Mouse (Mus musculus) adrenal gland, adult 2 months (tissue): ENCODE data around the gene Nr1d1. TPM values are rescaled to one million over a fixed set of nuclear protein-coding genes. Genes with fewer than 3 reads are reported as not detected.

Source experiments
- DNase-seq: peaks from one replicate; pipeline ENCODE4 v3.0.0; 2021
- polyA plus RNA-seq: library from polyadenylated mRNA; depleted of rRNA; stranded (reverse); fragments of >200 nt; gene quantifications from 2 replicates; pipeline ENCODE4 v1.2.3, GENCODE M21; 2012
- total RNA-seq, 2 experiments: library from RNA; stranded (reverse); gene quantifications; 2 replicates each; pipeline ENCODE4 v1.2.3; 2021

Nr1d1 gene
- total and polyA plus RNA-seq, 3 experiments, result 135 to 577 (median 155) TPM

DNA sequence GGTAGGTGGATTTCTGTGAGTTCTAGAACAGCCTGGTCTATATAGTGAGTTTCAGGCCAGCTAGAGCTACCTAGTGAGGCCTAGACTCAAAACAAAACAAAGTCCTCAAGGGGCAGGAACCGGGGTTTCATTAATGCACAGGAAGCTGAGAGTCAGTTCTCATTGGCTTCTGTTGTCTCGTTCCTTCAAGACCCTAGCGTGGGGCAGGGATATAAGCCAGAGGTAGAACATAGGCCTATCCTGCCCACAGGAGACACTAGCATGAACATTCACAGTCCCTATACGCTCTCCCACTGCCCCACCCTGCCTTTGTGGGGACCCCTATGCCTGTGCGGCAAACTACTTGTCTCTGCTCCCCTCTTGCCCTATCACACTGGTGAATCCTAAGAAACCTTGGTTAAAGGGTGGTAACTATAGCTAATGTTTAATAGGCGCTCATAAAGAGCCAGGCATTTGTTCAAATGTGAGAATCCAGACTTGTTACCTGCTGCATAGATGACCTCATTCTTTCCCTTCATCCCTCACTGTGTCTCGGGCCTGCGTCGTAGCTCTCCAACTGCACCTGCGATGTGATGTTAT is 22.5 kb downstream of the Nr1d1 start:
- no peak for DNase-seq

DNA sequence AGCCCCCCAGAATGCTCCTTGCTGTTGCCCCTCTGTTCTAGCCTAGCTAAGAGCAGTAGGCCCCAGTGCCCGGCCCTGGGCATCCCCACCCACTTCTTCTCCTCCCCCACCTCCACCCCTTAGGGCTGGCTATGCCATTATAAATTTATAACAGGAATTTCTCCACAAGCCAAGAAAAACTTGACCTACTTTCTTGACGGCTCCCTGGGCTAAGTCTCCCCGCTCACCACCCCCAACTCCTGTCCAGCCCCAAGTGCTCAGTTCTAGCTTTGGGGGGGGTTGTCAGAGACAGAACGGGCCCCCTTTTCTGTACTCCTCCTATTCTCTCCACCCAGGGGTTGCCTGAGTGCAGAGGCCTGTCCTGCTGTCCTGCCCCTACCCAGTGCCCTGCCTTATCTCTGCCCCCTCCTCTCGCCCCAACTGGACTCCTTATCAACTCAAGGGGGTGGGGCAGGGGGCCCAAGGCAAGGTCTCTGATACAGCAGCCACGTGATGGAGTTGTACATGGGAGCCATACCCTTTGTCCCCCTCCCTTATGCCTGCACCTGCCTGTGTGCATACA is 23.8 kb downstream of the Nr1d1 start:
- peak; percentile 78 for DNase-seq

DNA sequence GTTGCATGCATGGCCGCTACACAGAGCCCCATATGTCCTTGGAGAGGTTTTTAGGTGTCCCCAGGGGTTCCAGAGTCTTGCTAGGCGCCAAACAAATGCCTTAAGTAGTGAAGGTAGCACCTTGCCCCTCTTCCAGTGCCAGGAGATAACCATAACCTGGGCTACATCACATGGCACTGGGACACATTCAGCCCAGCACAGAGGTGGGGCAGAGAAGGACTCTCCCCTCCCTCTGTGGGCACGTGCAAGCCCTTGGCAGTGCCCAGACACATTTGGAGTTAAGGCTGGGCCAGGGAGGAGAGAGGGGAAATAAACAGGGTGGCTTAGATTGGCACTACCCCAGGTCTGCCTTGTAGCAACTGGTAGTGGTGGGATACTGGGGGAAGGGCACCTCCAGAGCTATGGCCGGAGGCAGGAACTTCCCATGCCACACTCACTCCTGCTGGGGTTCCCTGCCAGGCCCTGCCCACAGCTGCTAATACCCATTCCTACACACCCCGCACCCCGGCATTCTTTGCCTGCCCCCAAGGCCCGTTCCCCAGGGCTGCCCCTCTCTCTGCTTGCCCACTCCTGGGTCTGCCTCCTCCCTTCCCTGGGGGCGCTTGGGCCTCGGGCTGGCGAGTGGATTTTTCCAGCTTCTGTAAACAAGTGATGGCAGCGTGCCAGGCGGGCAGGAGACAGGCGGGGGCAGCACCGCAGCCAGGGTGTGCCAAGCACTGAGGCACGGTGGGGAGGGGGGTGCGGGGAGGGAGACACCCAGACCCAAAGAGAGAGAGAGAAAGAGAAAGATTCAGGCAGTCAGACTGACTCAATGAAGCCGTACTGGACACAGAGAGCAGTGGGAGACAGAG is 24.6 kb downstream of the Nr1d1 start:
- peak; percentile 85 for DNase-seq

DNA sequence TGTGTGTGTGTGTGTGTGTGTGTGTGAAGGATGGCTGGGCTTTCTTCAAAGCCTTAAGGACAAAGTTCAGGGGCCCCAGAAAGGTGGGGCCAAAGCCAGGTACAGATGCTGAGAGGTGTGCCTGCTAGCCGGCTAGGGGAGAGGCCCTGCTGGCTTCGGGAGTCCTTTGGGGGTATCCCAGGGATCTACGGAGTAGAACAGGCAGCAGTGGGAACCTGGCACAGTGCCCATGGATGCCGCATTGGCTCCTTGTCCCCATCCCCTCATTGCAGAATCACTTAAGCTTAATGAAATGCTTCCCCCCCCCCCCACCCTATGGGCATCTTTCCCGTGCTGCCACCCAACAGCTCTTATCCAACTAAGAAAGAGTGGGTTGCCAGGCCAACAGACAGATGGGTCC is 25.4 kb downstream of the Nr1d1 start:
- no peak for DNase-seq

- no peak for DNase-seq
Measured at GRCm38 (mm10) chr11:98748506-98749416, 26.4 kb downstream of the Nr1d1 start.

DNA sequence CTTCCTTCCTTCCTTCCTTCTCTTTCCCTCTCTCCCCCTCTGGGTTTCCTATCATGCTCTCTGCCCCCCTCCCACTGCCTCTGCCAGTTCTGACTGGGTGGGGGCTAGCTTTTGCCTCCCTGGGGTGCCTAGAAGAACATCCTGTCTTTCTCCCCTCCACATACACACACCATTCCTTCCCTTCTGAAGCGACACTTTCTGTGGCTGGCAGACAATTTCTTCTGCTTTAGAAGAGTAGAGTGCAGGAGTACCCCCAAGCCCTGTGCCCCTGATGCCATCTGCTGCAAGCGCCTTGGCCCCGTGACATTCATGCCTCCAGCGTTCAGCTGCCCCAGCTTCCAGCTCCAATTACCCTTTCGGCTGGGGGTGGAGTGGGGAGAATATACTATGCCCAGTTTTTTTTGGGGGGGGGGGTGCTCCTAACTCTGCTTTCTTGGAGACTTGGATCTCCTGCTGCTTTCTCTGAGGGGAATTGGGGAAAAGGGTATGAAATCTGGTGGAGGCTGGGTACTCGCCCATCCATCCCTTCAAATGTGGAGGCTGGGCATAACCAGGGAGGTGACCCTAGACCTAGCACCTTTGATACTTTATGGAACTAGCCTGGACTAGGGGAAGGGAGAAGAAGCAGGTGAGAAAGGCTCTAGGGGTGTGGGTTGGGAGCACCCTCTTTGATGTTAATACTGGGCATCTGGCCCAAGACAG is 27.2 kb downstream of the Nr1d1 start:
- DNase-seq, result no peak

- peak; percentile 89 for DNase-seq
Measured at GRCm38 (mm10) chr11:98746855-98747693, 28.1 kb downstream of the Nr1d1 start.

GRCm38 (mm10) chr11:98745932-98746853 is 28.9 kb downstream of the Nr1d1 start:
- DNase-seq, result no peak

DNA sequence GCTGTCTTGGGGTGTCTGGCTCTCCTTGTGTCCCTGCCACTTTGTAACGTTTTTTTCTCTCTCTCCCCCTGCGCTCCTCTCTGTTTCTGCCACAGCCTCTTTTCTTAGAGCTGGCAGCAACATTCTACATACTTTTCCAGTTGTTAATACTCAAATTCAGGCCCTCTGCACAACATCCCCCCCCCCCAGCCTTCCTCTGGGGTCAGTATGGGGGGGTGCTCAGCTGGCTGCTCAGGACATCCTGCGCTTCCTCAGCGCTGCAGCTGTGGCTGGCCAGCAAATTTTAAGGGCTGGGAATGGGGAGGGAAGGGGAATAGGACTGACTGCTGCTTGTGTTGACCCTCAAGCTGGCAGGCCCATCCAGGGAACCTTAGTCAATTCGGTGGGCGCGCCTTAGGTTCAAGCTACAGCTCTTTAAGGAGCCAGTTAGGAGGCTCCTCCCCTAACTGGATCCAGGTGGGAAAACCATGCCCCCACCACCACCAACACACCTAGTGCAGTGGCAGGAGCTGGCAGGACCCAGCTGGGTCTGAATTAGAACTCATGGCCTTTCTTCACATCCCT is 30.6 kb downstream of the Nr1d1 start:
- DNase-seq, result no peak

DNA sequence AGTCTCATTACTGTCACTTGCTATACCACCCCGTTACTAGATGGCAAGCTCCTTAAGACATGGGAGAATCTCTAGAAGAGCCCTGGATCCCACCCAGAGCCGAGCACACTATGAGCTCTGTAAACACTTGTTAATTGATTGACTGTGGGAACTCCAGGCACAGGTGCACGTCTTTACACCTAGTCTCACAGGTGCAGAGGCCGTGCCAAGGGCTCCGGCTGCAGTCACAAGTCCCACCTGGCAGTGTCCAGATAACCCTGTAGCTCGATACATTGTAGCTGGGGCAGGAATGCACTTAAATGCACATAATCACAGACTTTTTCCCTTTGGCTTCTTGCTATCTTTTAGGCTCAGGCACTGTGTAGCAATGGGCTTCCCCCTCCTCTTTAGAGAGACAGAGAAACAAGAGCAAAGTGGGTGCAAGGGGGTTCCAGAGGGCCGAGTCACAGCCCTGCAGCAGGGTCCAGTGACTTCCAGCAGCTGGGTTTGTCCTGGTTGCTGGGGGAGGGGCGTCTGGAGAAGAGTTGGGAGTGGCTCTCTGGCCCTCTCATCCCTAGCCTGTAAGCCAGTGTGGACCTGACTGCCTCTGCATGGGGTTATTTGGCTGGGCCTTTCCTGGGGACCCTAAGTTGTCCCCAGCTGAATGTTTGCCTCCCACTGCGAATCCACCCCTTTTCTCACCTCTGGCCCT is 31.3 kb downstream of the Nr1d1 start:
- DNase-seq, result peak; percentile 63

DNA sequence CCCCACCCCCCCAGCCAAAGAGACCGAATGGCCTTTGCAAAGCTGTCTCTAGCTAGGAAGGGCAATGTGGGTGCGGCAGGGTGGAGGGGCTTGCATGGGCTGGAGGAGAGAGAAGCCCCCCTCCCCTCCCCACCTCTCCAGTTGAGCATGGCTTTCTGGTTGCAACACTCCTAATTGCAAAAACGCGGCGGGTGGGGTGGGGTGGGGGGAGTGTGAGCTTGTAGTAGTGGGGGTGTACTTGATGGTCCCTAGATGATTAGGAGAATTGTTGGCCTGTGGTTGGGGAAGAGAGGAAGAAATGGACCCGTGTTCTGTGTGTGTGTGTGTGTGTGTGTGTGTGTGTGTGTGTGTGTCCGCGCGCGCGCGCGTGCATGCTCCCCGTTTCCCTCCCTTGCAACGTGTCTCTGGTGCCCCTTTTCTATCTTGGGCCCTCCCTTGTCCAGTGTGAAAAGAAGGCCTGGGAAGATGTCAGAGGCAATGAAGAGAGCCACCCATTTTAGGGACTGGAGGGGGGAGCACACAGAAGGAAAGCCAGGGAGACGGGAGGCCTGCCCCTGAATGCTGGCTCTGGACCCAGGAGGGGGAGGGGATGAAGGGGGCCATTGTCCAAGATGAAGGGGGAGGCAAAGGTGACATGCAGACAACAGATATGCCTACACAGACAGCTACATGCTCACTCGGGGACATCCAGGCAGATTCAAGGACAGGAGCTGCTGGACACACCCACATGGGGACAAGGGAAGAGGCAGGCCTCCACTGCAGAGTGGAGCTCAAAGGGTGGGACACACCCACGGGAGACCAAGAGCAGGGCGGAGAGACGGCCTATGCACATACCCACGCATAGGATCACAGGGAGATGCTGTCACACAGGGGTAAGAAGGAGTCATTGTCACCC is 32.5 kb downstream of the Nr1d1 start:
- peak; percentile 76 for DNase-seq

DNA sequence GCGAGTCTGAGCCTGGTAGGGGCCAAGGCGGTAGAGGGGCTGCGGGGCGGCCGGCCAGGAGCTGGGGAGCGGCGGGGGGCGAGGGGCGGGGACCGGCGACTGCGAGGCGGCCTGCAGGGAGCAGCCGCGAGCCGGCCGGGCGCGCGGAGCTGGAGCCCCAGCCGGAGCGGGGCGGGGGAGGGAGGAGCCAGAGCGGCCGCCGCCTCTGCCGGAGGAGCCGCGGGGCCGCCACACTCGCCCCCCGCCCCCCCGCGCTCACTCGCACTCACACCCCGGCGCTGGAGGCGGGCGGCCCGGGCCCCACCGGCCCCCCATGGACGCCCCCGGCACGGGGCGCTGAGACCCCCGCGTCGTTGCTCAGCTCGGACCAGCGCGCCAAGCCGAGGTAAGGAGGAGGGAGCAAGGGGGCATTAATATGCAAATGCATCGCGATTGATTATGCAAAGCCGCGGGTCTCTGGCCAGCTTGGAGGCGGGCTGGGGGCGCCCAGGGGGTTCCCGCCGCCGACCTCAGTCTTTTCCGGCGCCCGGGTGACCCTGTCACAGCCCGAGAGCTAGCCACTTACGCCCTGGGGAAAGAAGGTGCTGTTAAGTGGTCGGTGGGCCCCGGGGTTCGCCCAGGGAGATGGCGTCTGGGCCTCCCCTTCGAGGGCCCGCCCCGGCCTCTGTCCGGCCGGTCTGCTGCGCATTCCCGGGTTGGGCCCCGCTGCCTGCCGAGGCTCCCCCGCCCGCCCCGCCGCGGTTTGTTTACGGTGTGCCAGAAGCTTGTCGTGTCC is 33.3 kb downstream of the Nr1d1 start:
- peak; percentile 91 for DNase-seq

GRCm38 (mm10) chr11:98741051-98741620 is 34.0 kb downstream of the Nr1d1 start:
- no peak for DNase-seq

GRCm38 (mm10) chr11:98740393-98741050 is 34.6 kb downstream of the Nr1d1 start, which contains the start of gene Thra:
TSS of gene Thra (plus strand) at chr11:98740638.
- peak; percentile 85 for DNase-seq

DNA sequence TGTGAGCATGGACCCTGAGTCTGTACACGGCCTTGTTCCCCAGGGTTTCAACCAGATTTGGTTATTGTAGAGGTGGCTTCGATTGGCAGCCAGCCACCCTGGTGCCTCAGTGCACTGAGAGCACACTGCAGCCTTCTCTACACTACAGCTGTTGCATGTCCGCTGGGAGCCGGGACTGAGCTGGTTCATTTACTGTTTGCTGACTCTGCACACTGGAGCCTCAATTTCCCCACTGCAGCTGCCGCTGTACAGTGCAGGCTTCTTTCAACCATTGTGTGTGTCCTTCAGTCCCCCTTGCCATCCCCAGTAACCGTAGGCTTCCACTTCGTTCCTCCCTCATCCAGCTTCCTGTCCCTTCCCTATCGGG is 35.1 kb downstream of the Nr1d1 start:
- no peak for DNase-seq

DNA sequence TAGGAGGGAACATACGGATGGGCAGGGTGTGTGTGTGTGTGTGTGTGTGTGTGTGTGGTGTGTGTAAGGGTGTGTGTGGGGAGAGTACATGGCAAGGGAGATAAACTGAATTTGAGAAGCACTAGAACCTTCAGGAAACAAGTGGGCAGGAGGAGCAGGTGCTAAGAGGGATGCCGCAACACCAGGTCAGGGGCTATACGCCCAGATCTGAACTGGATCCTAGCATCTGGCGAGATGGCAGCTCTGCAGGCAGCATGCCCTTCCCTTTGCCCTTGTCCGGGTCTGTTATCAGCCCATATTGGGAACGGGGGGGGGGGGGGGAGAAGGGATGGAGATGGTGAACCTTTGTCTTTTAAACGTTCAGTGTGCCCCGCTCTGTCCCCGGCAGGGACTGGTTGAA is 36.2 kb downstream of the Nr1d1 start:
- no peak for DNase-seq
